34 mouse cellular contexts compared by ENCODE assay signal in genomic region chr17:34549156-34549555, GRCm38 (mm10). TPM values are rescaled to one million over a fixed set of nuclear protein-coding genes. Genes with fewer than 3 reads are reported as not detected.
"Had no signal": no experiment of that assay in that cellular context is flagged by ENCODE, and none has a peak within 500 bp of the region (broad histone marks: within the 10 kb centered on the region; RNA-seq: fewer than 3 reads in every experiment).

No protein-coding gene starts in this region.

- H3K9ac ChIP-seq: embryonic facial prominence, embryonic 12.5 days; embryonic facial prominence, embryonic 13.5 days; embryonic facial prominence, embryonic 15.5 days; forebrain, embryonic 12.5 days; forebrain, embryonic 13.5 days; forebrain, embryonic 15.5 days; forebrain, postnatal 0 days had no signal

- H3K4me3 ChIP-seq: embryonic facial prominence, embryonic 10.5 days; embryonic facial prominence, embryonic 12.5 days; embryonic facial prominence, embryonic 13.5 days; embryonic facial prominence, embryonic 15.5 days; erythroblast, embryonic 14.5 days; forebrain, embryonic 10.5 days; forebrain, embryonic 12.5 days; forebrain, embryonic 13.5 days; forebrain, embryonic 15.5 days; gastrocnemius, adult 2 months; heart, adult 2 months had no signal

- DNase-seq: cerebellum, adult 2 months; cerebellum, adult 8-10 months; cerebellum, adult 9-10 months; cerebellum, adult 9-11 months; cerebellum, postnatal 10 days; cerebellum, postnatal 14 days; cerebellum, postnatal 25 days; cerebellum, postnatal 36 days; embryo, embryonic 11 days; forebrain, postnatal 0 days; gastrocnemius, adult 2 months; gastrocnemius, postnatal 10 days; gastrocnemius, postnatal 14 days; gastrocnemius, postnatal 25 days; gastrocnemius, postnatal 36 days; heart, adult 18-20 months; heart, adult 2 months had no signal

- H3K27ac ChIP-seq: embryonic facial prominence, embryonic 10.5 days; embryonic facial prominence, embryonic 12.5 days; embryonic facial prominence, embryonic 13.5 days; embryonic facial prominence, embryonic 15.5 days; forebrain, embryonic 10.5 days; forebrain, embryonic 12.5 days; forebrain, embryonic 13.5 days; forebrain, embryonic 15.5 days; gastrocnemius, adult 2 months; heart, adult 2 months had no signal

- H3K36me3 ChIP-seq: embryonic facial prominence, embryonic 10.5 days; embryonic facial prominence, embryonic 12.5 days; embryonic facial prominence, embryonic 13.5 days; embryonic facial prominence, embryonic 15.5 days; forebrain, embryonic 10.5 days; forebrain, embryonic 12.5 days; forebrain, embryonic 15.5 days had no signal

- H3K4me2 ChIP-seq: embryonic facial prominence, embryonic 12.5 days; embryonic facial prominence, embryonic 13.5 days; embryonic facial prominence, embryonic 15.5 days; forebrain, embryonic 12.5 days; forebrain, embryonic 13.5 days; forebrain, embryonic 15.5 days had no signal

- ATAC-seq: forebrain, embryonic 13.5 days; forebrain, embryonic 14.5 days; forebrain, embryonic 15.5 days; forebrain, embryonic 16.5 days; forebrain, postnatal 0 days had no signal

- H3K27me3 ChIP-seq: embryonic facial prominence, embryonic 12.5 days; embryonic facial prominence, embryonic 13.5 days; embryonic facial prominence, embryonic 15.5 days; forebrain, embryonic 12.5 days; forebrain, embryonic 13.5 days; forebrain, embryonic 15.5 days had no signal

- H3K9me3 ChIP-seq: embryonic facial prominence, embryonic 10.5 days; embryonic facial prominence, embryonic 12.5 days; embryonic facial prominence, embryonic 13.5 days; embryonic facial prominence, embryonic 15.5 days; forebrain, embryonic 10.5 days; forebrain, embryonic 12.5 days; forebrain, embryonic 13.5 days; forebrain, embryonic 15.5 days had no signal

- H3K4me1 ChIP-seq: embryonic facial prominence, embryonic 10.5 days; embryonic facial prominence, embryonic 12.5 days; embryonic facial prominence, embryonic 13.5 days; embryonic facial prominence, embryonic 15.5 days; forebrain, embryonic 10.5 days; forebrain, embryonic 12.5 days; forebrain, embryonic 13.5 days; forebrain, embryonic 15.5 days had no signal

RNA-seq across cellular contexts. Expression of gene Btnl6, which starts 32.0 kb away (rescaled TPM):
- polyA plus RNA-seq: cerebellum, adult 2 months; cortical plate, adult 2 months; embryonic facial prominence, embryonic 10.5 days; embryonic facial prominence, embryonic 11.5 days; embryonic facial prominence, embryonic 12.5 days; embryonic facial prominence, embryonic 13.5 days; embryonic facial prominence, embryonic 14.5 days; embryonic facial prominence, embryonic 15.5 days; erythroblast, embryonic 14.5 days; forebrain, embryonic 10.5 days; forebrain, embryonic 11.5 days; forebrain, embryonic 12.5 days; forebrain, embryonic 13.5 days; forebrain, embryonic 14.5 days; forebrain, embryonic 15.5 days; forebrain, embryonic 16.5 days; forebrain, postnatal 0 days; frontal cortex, adult 2 months; gonadal fat pad, adult 2 months; heart, adult 2 months had no signal
